Mouse (Mus musculus) myocyte (in vitro differentiated cells): Measurements from ENCODE around the gene Fat3.

Experiments used
- E2F4 ChIP-seq: IDR thresholded peaks from one replicate; pipeline ENCODE4 v1.6.1; 2011; ENCODE audit warnings: mild to moderate bottlenecking, control low read depth, moderate library complexity; ENCODE audit not compliant: insufficient read depth
- MAX ChIP-seq: IDR thresholded peaks from one replicate; pipeline ENCODE4 v1.6.1; 2011; ENCODE audit warnings: low read depth, mild to moderate bottlenecking, control low read depth
- MYOD1 ChIP-seq, 3 experiments: IDR thresholded peaks; one replicate each; pipeline ENCODE4 v1.6.1; 2011; ENCODE audit warnings: control low read depth in 2 of 3, low read depth in 2 of 3, mild to moderate bottlenecking in 2 of 3, moderate library complexity in 1 of 3; ENCODE audit not compliant: insufficient read length in 2 of 3, control insufficient read depth in 1 of 3
- MYOG ChIP-seq, 3 experiments: IDR thresholded peaks; one replicate each; pipeline ENCODE4 v1.6.1; 2011; ENCODE audit warnings: control low read depth in 2 of 3, low read depth in 2 of 3, mild to moderate bottlenecking in 2 of 3; ENCODE audit not compliant: insufficient read length in 2 of 3, control insufficient read depth in 1 of 3, insufficient read depth in 1 of 3
- POLR2A ChIP-seq: IDR thresholded peaks from one replicate; pipeline ENCODE4 v1.6.1; 2011; ENCODE audit warnings: low read depth, mild to moderate bottlenecking, control low read depth, moderate library complexity; ENCODE audit not compliant: insufficient read length
- POLR2AphosphoS2 ChIP-seq: IDR thresholded peaks from one replicate; pipeline ENCODE4 v1.6.1; 2011; ENCODE audit warnings: low read depth, control low read depth; ENCODE audit not compliant: insufficient read length
- SRF ChIP-seq: IDR thresholded peaks from one replicate; pipeline ENCODE4 v1.6.1; 2011; ENCODE audit warnings: low read depth; ENCODE audit not compliant: control insufficient read depth, insufficient read length

- TF ChIP-seq MAX (no peak), POLR2A (no peak), POLR2AphosphoS2 (no peak), MYOG (IDR thresholded peaks at IDR 0.05; ENCODE audit: control insufficient read depth in 1 of 3, insufficient read depth in 1 of 3, insufficient read length in 2 of 3, low read depth in 2 of 3) (no peak), SRF (no peak), MYOD1 (IDR thresholded peaks at IDR 0.05; ENCODE audit: control insufficient read depth in 1 of 3, insufficient read length in 2 of 3, low read depth in 2 of 3) (no peak), E2F4 (no peak)
Measured at GRCm38 (mm10) chr9:16114821-16115485, 386.1 kb downstream of the Fat3 start.
